Mouse (Mus musculus): ENCODE data around the gene Pabpc1l. TPM values are rescaled to one million over a fixed set of nuclear protein-coding genes. Genes with fewer than 3 reads are reported as not detected.

Pabpc1l gene
- not detected for polyA plus RNA-seq (2017; shearing (Covaris generic))

GRCm38 (mm10) chr2:164025150-164025549, at the start of gene Pabpc1l:
Pabpc1l (plus strand) TSS chr2:164025450.

GRCm38 (mm10) chr2:163994654-163994976, 30.6 kb upstream of the Pabpc1l start, which contains the start of gene Ywhab:
Ywhab (plus strand) TSS chr2:163994960.

GRCm38 (mm10) chr2:164070142-164070764, 45.0 kb downstream of the Pabpc1l start, which contains the start of gene Stk4:
Stk4 (plus strand) TSS chr2:164070322.

GRCm38 (mm10) chr2:164070765-164071436, 45.7 kb downstream of the Pabpc1l start, which contains the start of gene Tomm34:
Tomm34 (minus strand) TSS chr2:164071169.

Other genes with a start within 250 kb of the Pabpc1l start
- gene Ccn5, start 204.6 kb upstream of the Pabpc1l start, polyA plus RNA-seq (2017; shearing (Covaris generic)), result not detected
- gene Kcnk15, start 171.8 kb upstream of the Pabpc1l start, polyA plus RNA-seq (2017; shearing (Covaris generic)), result not detected
- not detected for gene Rims4, start 106.8 kb upstream of the Pabpc1l start, polyA plus RNA-seq (2017; shearing (Covaris generic))
- 131 TPM for gene Ywhab, start 30.5 kb upstream of the Pabpc1l start, polyA plus RNA-seq (2017; shearing (Covaris generic))
- gene Stk4, start 44.9 kb downstream of the Pabpc1l start, polyA plus RNA-seq (2017; shearing (Covaris generic)), result 364 TPM
- 133 TPM for gene Tomm34, start 45.7 kb downstream of the Pabpc1l start, polyA plus RNA-seq (2017; shearing (Covaris generic))
- not detected for gene Kcns1, start 145.7 kb downstream of the Pabpc1l start, polyA plus RNA-seq (2017; shearing (Covaris generic))
- not detected for gene Wfdc5, start 157.3 kb downstream of the Pabpc1l start, polyA plus RNA-seq (2017; shearing (Covaris generic))
- not detected for gene Wfdc12, start 165.2 kb downstream of the Pabpc1l start, polyA plus RNA-seq (2017; shearing (Covaris generic))
- gene Wfdc15a, start 174.7 kb downstream of the Pabpc1l start, polyA plus RNA-seq (2017; shearing (Covaris generic)), result not detected
- gene Wfdc15b, start 196.2 kb downstream of the Pabpc1l start, polyA plus RNA-seq (2017; shearing (Covaris generic)), result not detected
- gene Svs2, start 213.0 kb downstream of the Pabpc1l start, polyA plus RNA-seq (2017; shearing (Covaris generic)), result not detected
- not detected for gene Svs3b, start 231.2 kb downstream of the Pabpc1l start, polyA plus RNA-seq (2017; shearing (Covaris generic))

Data from effector memory CD4-positive, alpha-beta T cell, adult 5 months (primary cell).